Mouse (Mus musculus) embryonic facial prominence, embryonic 11.5 days (tissue): ENCODE measurements at regions not wholly inside any gene's neighbourhood (a gene's known extent, or its start where the extent isn't known, plus 50 kb on each side); places are given as distances from the start of the nearest gene placed in this dataset.

Experiments used
- ATAC-seq: fragments of 200-750 bp; cut with Nextera tagmentation; replicated peaks from 2 replicates; pipeline ENCODE4 v1.8.0; 2017; ENCODE audit warnings: low read depth; ENCODE audit not compliant: insufficient number of reproducible peaks, low FRiP score, low TSS enrichment
- DNase-seq: peaks from one replicate; pipeline ENCODE4 v3.0.0-alpha.2; 2015; ENCODE audit warnings: low spot score
- H3K27ac ChIP-seq: fragments of 300-500 bp; sonication (generic); replicated peaks from 2 replicates; pipeline ENCODE4 v1.5.1; 2014; ENCODE audit warnings: mild to moderate bottlenecking, low read depth, low read length, control low read depth
- H3K27me3 ChIP-seq: fragments of 300-500 bp; sonication (generic); 2 replicates; pipeline ENCODE4 v1.6.1; 2014; ENCODE audit warnings: mild to moderate bottlenecking, low read length, moderate library complexity, mixed read lengths; ENCODE audit not compliant: control insufficient read depth, insufficient read depth
- H3K36me3 ChIP-seq: fragments of 300-500 bp; sonication (generic); replicated peaks from 2 replicates; pipeline ENCODE4 v1.6.1; 2014; ENCODE audit warnings: low read depth, mild to moderate bottlenecking, low read length, moderate library complexity, mixed read lengths; ENCODE audit not compliant: control insufficient read depth, insufficient read depth
- H3K4me1 ChIP-seq: fragments of 300-500 bp; sonication (generic); 2 replicates; pipeline ENCODE4 v1.6.1; 2014; ENCODE audit warnings: low read length, mixed read lengths; ENCODE audit not compliant: control insufficient read depth, insufficient read depth
- H3K4me2 ChIP-seq: fragments of 300-500 bp; sonication (generic); 2 replicates; pipeline ENCODE4 v1.6.1; 2014; ENCODE audit warnings: low read depth, mild to moderate bottlenecking, control low read depth, low read length, moderate library complexity
- H3K4me3 ChIP-seq: fragments of 300-500 bp; sonication (generic); 2 replicates; pipeline ENCODE4 v1.5.1; 2014; ENCODE audit warnings: low read depth, low read length, control low read depth
- H3K9ac ChIP-seq: fragments of 300-500 bp; sonication (generic); replicated peaks from 2 replicates; pipeline ENCODE4 v1.6.1; 2014; ENCODE audit warnings: mild to moderate bottlenecking, control low read depth, low read length
- H3K9me3 ChIP-seq: fragments of 300-500 bp; sonication (generic); replicated peaks from 2 replicates; pipeline ENCODE4 v1.6.1; 2016; ENCODE audit warnings: mild to moderate bottlenecking, low read length, inconsistent platforms, mixed read lengths; ENCODE audit not compliant: control insufficient read depth
- whole genome bisulfite sequencing: fragments of 180-500 bp; shearing (Covaris S2); extraction: QIAGEN DNeasy Blood & Tissue Kit; methylation state at CpG from one replicate; pipeline ENCODE4 v1.1.7; 2014; 5-methylcytosine and 5-hydroxymethylcytosine counted together

GRCm38 (mm10) chr17:45966736-45967135 is 65.4 kb downstream of the Vegfa start:
- no peak overlapping the region for H3K4me3 ChIP-seq
- ATAC-seq, result no peak
- H3K27ac ChIP-seq, result no peak overlapping the region
- no peak overlapping the region for H3K4me2 ChIP-seq
- H3K36me3 ChIP-seq, result no peaks in the 10 kb centered on the region
- H3K4me1 ChIP-seq, result no peaks in the 10 kb centered on the region; the same call in 1 of the 2 replicates
- H3K9ac ChIP-seq, result no peak overlapping the region
- H3K27me3 ChIP-seq, result no peaks in the 10 kb centered on the region
- 23% methylated on average over 4 of the region's 4 CpGs for WGBS
- peak; percentile 17 for DNase-seq
- H3K9me3 ChIP-seq, result no peaks in the 10 kb centered on the region

DNA sequence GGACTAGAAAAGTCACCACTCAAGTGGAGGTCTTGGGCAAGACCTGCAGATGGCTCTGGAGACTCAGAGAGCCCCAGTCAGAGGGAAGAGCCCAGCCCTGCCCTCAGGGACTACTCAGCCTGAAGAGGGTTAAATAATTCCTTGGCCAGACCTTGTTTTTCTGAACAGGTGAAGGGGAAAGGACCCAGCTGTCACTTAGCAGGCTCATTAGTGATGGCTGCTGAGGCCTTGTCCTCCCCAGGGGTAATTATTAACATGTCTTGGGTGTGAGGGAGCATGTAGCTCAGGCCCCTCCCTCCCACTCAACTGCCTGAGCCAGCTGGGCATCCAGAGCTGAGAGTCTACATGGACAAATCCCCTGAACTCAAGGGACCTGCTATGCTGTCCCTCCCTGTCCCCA is 68.1 kb downstream of the Vegfa start:
- no peak overlapping the region for H3K4me3 ChIP-seq
- H3K4me1 ChIP-seq, result no peaks in the 10 kb centered on the region; the same call in 1 of the 2 replicates
- no peak overlapping the region for H3K9ac ChIP-seq
- ATAC-seq (no peak), DNase-seq (no peak)
- H3K27me3 ChIP-seq, result no peaks in the 10 kb centered on the region
- H3K27ac ChIP-seq, result no peak overlapping the region
- no peaks in the 10 kb centered on the region for H3K9me3 ChIP-seq
- no peaks in the 10 kb centered on the region for H3K36me3 ChIP-seq
- H3K4me2 ChIP-seq, result no peak overlapping the region

- ATAC-seq (no peak), DNase-seq (peak; percentile 62)
These were observed 68.8 kb downstream of the Vegfa start for GRCm38 (mm10) chr17:45963332-45963731.

DNA sequence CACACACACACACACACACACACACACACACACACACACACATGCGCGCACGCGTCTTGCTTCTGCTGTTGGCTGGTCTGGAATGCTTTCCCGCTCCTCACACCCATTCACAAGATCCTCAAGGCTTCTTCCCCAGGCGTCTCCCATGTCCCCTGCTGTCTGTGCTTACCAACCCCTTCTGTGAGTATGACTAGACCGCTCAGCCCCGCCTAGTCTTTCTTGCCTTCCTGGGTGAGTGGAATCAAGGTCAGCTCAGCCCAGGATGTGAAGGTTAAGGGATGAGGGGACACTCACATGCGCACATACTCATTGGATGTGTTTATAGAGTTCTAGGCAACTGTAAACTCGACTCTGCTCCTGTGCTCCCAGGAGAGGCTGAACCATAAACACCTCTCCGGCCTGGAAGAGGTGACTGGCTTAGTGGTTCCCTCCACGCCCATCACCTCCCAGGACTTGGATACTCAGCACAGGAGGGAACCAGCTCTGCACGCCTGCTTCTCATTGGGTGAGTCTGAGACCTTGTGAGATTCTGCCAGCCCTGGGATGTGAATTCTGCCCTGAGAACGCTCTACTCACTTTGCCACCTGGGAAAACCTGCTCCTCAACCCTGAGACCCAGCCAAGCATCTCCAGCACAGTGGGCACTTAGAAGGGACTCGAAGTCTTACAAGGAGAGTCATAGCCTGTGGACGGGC is 70.4 kb downstream of the Vegfa start:
- Histone ChIP-seq H3K4me1 (no peaks in the 10 kb centered on the region; the same call in 1 of the 2 replicates), H3K4me3 (no peak overlapping the region), H3K9ac (no peak overlapping the region), H3K36me3 (no peaks in the 10 kb centered on the region), H3K27ac (no peak overlapping the region), H3K4me2 (no peak overlapping the region), H3K9me3 (no peaks in the 10 kb centered on the region), H3K27me3 (no peaks in the 10 kb centered on the region)
- ATAC-seq (no peak), DNase-seq (no peak)
- WGBS, result 86% methylated on average over 16 of the region's 16 CpGs

More at GRCm38 (mm10) chr17:45963332-45963731, 68.8 kb downstream of the Vegfa start:
- H3K9me3 ChIP-seq, result no peaks in the 10 kb centered on the region
- H3K4me1 ChIP-seq, result no peaks in the 10 kb centered on the region; the same call in 1 of the 2 replicates
- H3K27me3 ChIP-seq, result no peaks in the 10 kb centered on the region
- no peaks in the 10 kb centered on the region for H3K36me3 ChIP-seq
- no peak overlapping the region for H3K9ac ChIP-seq
- no peak overlapping the region for H3K4me2 ChIP-seq
- H3K4me3 ChIP-seq, result no peak overlapping the region
- no peak overlapping the region for H3K27ac ChIP-seq
- WGBS, result 44% methylated on average over 3 of the region's 3 CpGs

GRCm38 (mm10) chr17:45958094-45958881 is 73.9 kb downstream of the Vegfa start:
- no peak overlapping the region for H3K27ac ChIP-seq
- H3K4me1 ChIP-seq, result no peaks in the 10 kb centered on the region
- no peak overlapping the region for H3K9ac ChIP-seq
- H3K27me3 ChIP-seq, result no peaks in the 10 kb centered on the region
- ATAC-seq, result no peak
- H3K36me3 ChIP-seq, result no peaks in the 10 kb centered on the region
- H3K9me3 ChIP-seq, result no peaks in the 10 kb centered on the region
- H3K4me3 ChIP-seq, result no peak overlapping the region
- WGBS, result 78% methylated on average over 7 of the region's 7 CpGs
- DNase-seq, result peak; percentile 47
- no peak overlapping the region for H3K4me2 ChIP-seq

DNA sequence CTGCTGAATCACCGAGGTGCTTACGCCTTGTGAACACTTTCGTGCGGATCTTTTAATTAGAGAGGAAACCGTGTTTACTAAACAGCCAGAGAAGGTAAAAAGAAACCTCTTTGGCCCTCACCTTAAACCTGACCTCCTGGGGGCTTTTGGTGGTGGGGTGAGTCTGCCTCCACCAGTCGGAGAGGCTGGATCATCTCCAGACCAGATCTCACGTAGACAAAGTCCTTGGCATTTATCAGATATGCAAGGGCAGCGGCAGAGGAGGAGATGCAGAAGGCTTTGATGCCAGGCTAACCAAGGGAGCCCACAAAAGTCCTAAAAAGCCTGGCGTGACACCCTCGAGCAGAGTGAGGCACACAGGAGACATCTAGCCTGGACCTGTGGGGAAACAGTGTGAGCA is 76.7 kb downstream of the Vegfa start:
- Histone ChIP-seq H3K4me2 (no peak overlapping the region), H3K9ac (no peak overlapping the region; the same call in 1 of the 2 replicates), H3K4me3 (no peak overlapping the region), H3K27me3 (no peaks in the 10 kb centered on the region), H3K27ac (no peak overlapping the region), H3K4me1 (no peaks in the 10 kb centered on the region), H3K36me3 (no peaks in the 10 kb centered on the region), H3K9me3 (no peaks in the 10 kb centered on the region)
- ATAC-seq (no peak), DNase-seq (no peak)
- WGBS, result 49% methylated on average over 10 of the region's 10 CpGs

DNA sequence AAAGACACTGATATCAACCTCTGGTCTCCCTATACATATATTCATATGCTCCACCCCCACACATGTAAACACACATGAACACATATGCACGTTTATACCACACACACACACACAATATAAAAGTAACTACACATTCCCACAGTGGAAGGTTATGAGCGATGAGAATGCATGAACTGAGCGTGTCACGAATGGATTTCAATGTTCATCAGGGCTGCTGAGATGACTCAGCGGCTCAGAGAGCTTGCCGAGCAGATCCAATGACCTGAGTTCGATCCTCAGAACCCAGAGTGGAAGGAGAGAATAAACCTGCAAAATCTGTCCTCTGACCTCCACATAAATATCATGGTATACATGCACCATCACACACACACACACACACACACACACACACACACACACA is 77.3 kb downstream of the Vegfa start:
- Histone ChIP-seq H3K4me2 (no peak overlapping the region), H3K9ac (no peak overlapping the region), H3K27me3 (no peaks in the 10 kb centered on the region), H3K36me3 (no peaks in the 10 kb centered on the region), H3K27ac (no peak overlapping the region), H3K4me1 (no peaks in the 10 kb centered on the region), H3K9me3 (no peaks in the 10 kb centered on the region), H3K4me3 (no peak overlapping the region)
- DNase-seq (no peak), ATAC-seq (no peak)
- 89% methylated on average over 7 of the region's 7 CpGs for WGBS

- ATAC-seq (no peak), DNase-seq (no peak)
- no peak overlapping the region for H3K4me3 ChIP-seq
- no peaks in the 10 kb centered on the region for H3K27me3 ChIP-seq
- no peaks in the 10 kb centered on the region for H3K36me3 ChIP-seq
- no peaks in the 10 kb centered on the region for H3K4me1 ChIP-seq
- no peak overlapping the region for H3K4me2 ChIP-seq
- no peaks in the 10 kb centered on the region for H3K9me3 ChIP-seq
- no peak overlapping the region for H3K9ac ChIP-seq
- 86% methylated on average over 8 of the region's 8 CpGs for WGBS
- no peak overlapping the region for H3K27ac ChIP-seq
These were observed 78.6 kb downstream of the Vegfa start for GRCm38 (mm10) chr17:45953523-45953922.
